Mouse (Mus musculus) monocyte, adult 2 months (primary cell): ENCODE results near the gene Ubald1.

Experiments used
- DNase-seq, 2 experiments: peaks; one replicate each; pipeline ENCODE4 v3.0.0; 2022; ENCODE audit warnings: low spot score in 2 of 2, low read depth in 1 of 2

Ubald1 gene

GRCm38 (mm10) chr16:4875198-4876032 lies 4.7 kb downstream of the Ubald1 start:
- DNase-seq = no peak

GRCm38 (mm10) chr16:4871926-4872325 lies 8.2 kb downstream of the Ubald1 start:
- DNase-seq = no peak

GRCm38 (mm10) chr16:4870490-4870889 lies 9.6 kb downstream of the Ubald1 start:
- no peak for DNase-seq

GRCm38 (mm10) chr16:4866101-4866695 lies 13.9 kb downstream of the Ubald1 start:
- DNase-seq = no peak

- DNase-seq = no peak
These were observed 16.4 kb downstream of the Ubald1 start for GRCm38 (mm10) chr16:4863742-4864141.

GRCm38 (mm10) chr16:4862863-4863483 lies 17.1 kb downstream of the Ubald1 start:
- peak in 1 of 2 experiments; percentile 65 for DNase-seq

- DNase-seq = no peak
These were observed 18.7 kb downstream of the Ubald1 start for GRCm38 (mm10) chr16:4861392-4861791.

GRCm38 (mm10) chr16:4855046-4855650 lies 25.0 kb downstream of the Ubald1 start:
- DNase-seq = no peak

GRCm38 (mm10) chr16:4850938-4851628 lies 29.0 kb downstream of the Ubald1 start:
- no peak for DNase-seq

GRCm38 (mm10) chr16:4850361-4850760 lies 29.8 kb downstream of the Ubald1 start:
- no peak for DNase-seq

- DNase-seq = no peak
These were observed 32.0 kb downstream of the Ubald1 start for GRCm38 (mm10) chr16:4848090-4848489.

GRCm38 (mm10) chr16:4847041-4847440 lies 33.1 kb downstream of the Ubald1 start:
- no peak for DNase-seq

- no peak for DNase-seq
These were observed 39.9 kb downstream of the Ubald1 start for GRCm38 (mm10) chr16:4840231-4840630.

GRCm38 (mm10) chr16:4839552-4839951 lies 40.6 kb downstream of the Ubald1 start:
- no peak for DNase-seq

- DNase-seq = no peak
These were observed 42.5 kb downstream of the Ubald1 start for GRCm38 (mm10) chr16:4837631-4838030.

- no peak for DNase-seq
These were observed 44.9 kb downstream of the Ubald1 start, which contains the start of gene 4930562C15Rik for GRCm38 (mm10) chr16:4835191-4835590. 4930562C15Rik (plus strand) TSS chr16:4835416.

GRCm38 (mm10) chr16:4833858-4834257 lies 46.3 kb downstream of the Ubald1 start:
- DNase-seq = no peak

- DNase-seq = no peak
These were observed 48.3 kb downstream of the Ubald1 start for GRCm38 (mm10) chr16:4831650-4832419.

- no peak for DNase-seq
These were observed 50.7 kb downstream of the Ubald1 start for GRCm38 (mm10) chr16:4829271-4829900.

GRCm38 (mm10) chr16:4827639-4828038 lies 52.5 kb downstream of the Ubald1 start:
- no peak for DNase-seq
